Mouse (Mus musculus) embryonic facial prominence, embryonic 11.5 days (tissue): ENCODE results near the gene Npff. TPM values are rescaled to one million over a fixed set of nuclear protein-coding genes. Genes with fewer than 3 reads are reported as not detected.

Experiments used
- ATAC-seq: fragments of 200-750 bp; cut with Nextera tagmentation; replicated peaks from 2 replicates; pipeline ENCODE4 v1.8.0; 2017; ENCODE audit warnings: low read depth; ENCODE audit not compliant: insufficient number of reproducible peaks, low FRiP score, low TSS enrichment
- DNase-seq: peaks from one replicate; pipeline ENCODE4 v3.0.0-alpha.2; 2015; ENCODE audit warnings: low spot score
- H3K27ac ChIP-seq: fragments of 300-500 bp; sonication (generic); replicated peaks from 2 replicates; pipeline ENCODE4 v1.5.1; 2014; ENCODE audit warnings: mild to moderate bottlenecking, low read depth, low read length, control low read depth
- H3K27me3 ChIP-seq: fragments of 300-500 bp; sonication (generic); 2 replicates; pipeline ENCODE4 v1.6.1; 2014; ENCODE audit warnings: mild to moderate bottlenecking, low read length, moderate library complexity, mixed read lengths; ENCODE audit not compliant: control insufficient read depth, insufficient read depth
- H3K36me3 ChIP-seq: fragments of 300-500 bp; sonication (generic); replicated peaks from 2 replicates; pipeline ENCODE4 v1.6.1; 2014; ENCODE audit warnings: low read depth, mild to moderate bottlenecking, low read length, moderate library complexity, mixed read lengths; ENCODE audit not compliant: control insufficient read depth, insufficient read depth
- H3K4me1 ChIP-seq: fragments of 300-500 bp; sonication (generic); 2 replicates; pipeline ENCODE4 v1.6.1; 2014; ENCODE audit warnings: low read length, mixed read lengths; ENCODE audit not compliant: control insufficient read depth, insufficient read depth
- H3K4me2 ChIP-seq: fragments of 300-500 bp; sonication (generic); 2 replicates; pipeline ENCODE4 v1.6.1; 2014; ENCODE audit warnings: low read depth, mild to moderate bottlenecking, control low read depth, low read length, moderate library complexity
- H3K4me3 ChIP-seq: fragments of 300-500 bp; sonication (generic); 2 replicates; pipeline ENCODE4 v1.5.1; 2014; ENCODE audit warnings: low read depth, low read length, control low read depth
- H3K9ac ChIP-seq: fragments of 300-500 bp; sonication (generic); replicated peaks from 2 replicates; pipeline ENCODE4 v1.6.1; 2014; ENCODE audit warnings: mild to moderate bottlenecking, control low read depth, low read length
- H3K9me3 ChIP-seq: fragments of 300-500 bp; sonication (generic); replicated peaks from 2 replicates; pipeline ENCODE4 v1.6.1; 2016; ENCODE audit warnings: mild to moderate bottlenecking, low read length, inconsistent platforms, mixed read lengths; ENCODE audit not compliant: control insufficient read depth
- WGBS: fragments of 180-500 bp; shearing (Covaris S2); extraction: QIAGEN DNeasy Blood & Tissue Kit; methylation state at CpG from one replicate; pipeline ENCODE4 v1.1.7; 2014; 5-methylcytosine and 5-hydroxymethylcytosine counted together
- polyA plus RNA-seq: library from polyadenylated mRNA; unstranded; fragments of >200 nt; fragmentation: Nextera tagmentation; extraction: Ambion mirVana; gene quantifications from 2 replicates; pipeline ENCODE4 v1.2.1, GENCODE M21; 2014

Gene Npff
- polyA plus RNA-seq, 1 experiment from 2014 or later = 0.66 TPM

DNA sequence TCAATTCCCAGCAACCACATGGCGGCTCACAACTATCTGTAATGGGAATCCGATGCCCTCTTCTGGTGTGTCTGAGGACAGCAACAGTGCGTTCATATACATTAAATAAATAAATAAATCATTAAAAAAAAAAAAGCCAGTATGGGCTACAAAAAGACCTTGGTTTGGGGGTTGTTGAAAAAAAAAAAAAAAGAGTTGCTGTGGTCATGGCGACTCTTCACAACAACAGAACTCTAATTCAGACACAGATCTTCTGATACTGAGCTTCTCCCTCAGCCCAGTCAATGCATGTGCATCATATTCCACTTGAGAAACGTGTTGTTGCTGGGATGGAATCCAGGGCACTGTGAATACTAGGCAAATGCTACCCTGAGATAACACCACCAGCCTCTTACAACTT is 27.9 kb upstream of the Npff start:
- WGBS = 94% methylated on average over 5 of the region's 5 CpGs

GRCm38 (mm10) chr15:102547478-102547877 is 22.7 kb upstream of the Npff start:
- H3K4me2 ChIP-seq = no peak overlapping the region
- ATAC-seq (no peak), DNase-seq (no peak)
- no peaks in the 10 kb centered on the region for H3K27me3 ChIP-seq
- H3K4me1 ChIP-seq = no peaks in the 10 kb centered on the region
- H3K36me3 ChIP-seq = no peaks in the 10 kb centered on the region
- WGBS = 95% methylated on average over 3 of the region's 3 CpGs
- H3K4me3 ChIP-seq = no peak overlapping the region
- no peaks in the 10 kb centered on the region for H3K9me3 ChIP-seq
- H3K27ac ChIP-seq = no peak overlapping the region
- no peak overlapping the region for H3K9ac ChIP-seq

More for the DNA sequence above, 27.9 kb upstream of the Npff start:
- Histone ChIP-seq H3K27me3 (no peaks in the 10 kb centered on the region), H3K9me3 (no peaks in the 10 kb centered on the region), H3K27ac (no peak overlapping the region), H3K4me1 (no peaks in the 10 kb centered on the region), H3K4me2 (no peak overlapping the region), H3K36me3 (no peaks in the 10 kb centered on the region), H3K9ac (no peak overlapping the region), H3K4me3 (no peak overlapping the region)
- DNase-seq (no peak), ATAC-seq (no peak)

GRCm38 (mm10) chr15:102546677-102547427 is 22.1 kb upstream of the Npff start:
- Histone ChIP-seq H3K4me3 (no peak overlapping the region), H3K36me3 (no peaks in the 10 kb centered on the region), H3K27me3 (no peaks in the 10 kb centered on the region), H3K27ac (no peak overlapping the region), H3K9me3 (no peaks in the 10 kb centered on the region), H3K4me2 (no peak overlapping the region), H3K4me1 (no peaks in the 10 kb centered on the region), H3K9ac (no peak overlapping the region)
- 86% methylated on average over 3 of the region's 3 CpGs for WGBS
- DNase-seq = no peak
- ATAC-seq = no peak

DNA sequence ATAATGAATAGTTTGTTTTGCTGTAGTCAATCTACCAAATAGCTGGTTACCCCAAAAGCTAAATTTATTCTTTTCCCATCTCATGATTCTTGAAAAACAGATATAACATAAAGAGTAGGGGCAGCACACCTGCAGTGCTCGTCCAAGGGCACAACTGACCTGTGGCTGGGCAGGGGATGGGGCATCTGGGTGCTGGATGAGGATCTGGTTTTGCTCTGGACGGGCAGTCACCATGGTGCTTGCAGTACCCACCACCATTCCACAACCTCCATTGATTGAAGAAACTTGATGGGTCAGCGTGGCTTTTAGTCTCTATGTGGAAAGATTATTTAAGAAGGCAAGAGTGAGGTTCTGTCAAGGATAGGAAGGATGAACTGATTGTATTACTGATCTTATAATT is 21.5 kb upstream of the Npff start:
- H3K36me3 ChIP-seq = no peaks in the 10 kb centered on the region
- no peak for ATAC-seq
- H3K27me3 ChIP-seq = no peaks in the 10 kb centered on the region
- H3K4me1 ChIP-seq = no peaks in the 10 kb centered on the region
- no peak overlapping the region for H3K9ac ChIP-seq
- DNase-seq = no peak
- no peak overlapping the region for H3K4me2 ChIP-seq
- H3K9me3 ChIP-seq = no peaks in the 10 kb centered on the region
- 93% methylated on average over 3 of the region's 3 CpGs for WGBS
- H3K4me3 ChIP-seq = no peak overlapping the region
- H3K27ac ChIP-seq = no peak overlapping the region

GRCm38 (mm10) chr15:102544801-102545200 is 20.1 kb upstream of the Npff start:
- no peak for ATAC-seq
- H3K27ac ChIP-seq = no peak overlapping the region
- no peaks in the 10 kb centered on the region for H3K36me3 ChIP-seq
- WGBS = 91% methylated on average over 4 of the region's 4 CpGs
- H3K4me1 ChIP-seq = no peaks in the 10 kb centered on the region
- H3K4me3 ChIP-seq = no peak overlapping the region
- no peaks in the 10 kb centered on the region for H3K27me3 ChIP-seq
- H3K9me3 ChIP-seq = no peaks in the 10 kb centered on the region
- no peak overlapping the region for H3K4me2 ChIP-seq
- DNase-seq = no peak
- no peak overlapping the region for H3K9ac ChIP-seq

DNA sequence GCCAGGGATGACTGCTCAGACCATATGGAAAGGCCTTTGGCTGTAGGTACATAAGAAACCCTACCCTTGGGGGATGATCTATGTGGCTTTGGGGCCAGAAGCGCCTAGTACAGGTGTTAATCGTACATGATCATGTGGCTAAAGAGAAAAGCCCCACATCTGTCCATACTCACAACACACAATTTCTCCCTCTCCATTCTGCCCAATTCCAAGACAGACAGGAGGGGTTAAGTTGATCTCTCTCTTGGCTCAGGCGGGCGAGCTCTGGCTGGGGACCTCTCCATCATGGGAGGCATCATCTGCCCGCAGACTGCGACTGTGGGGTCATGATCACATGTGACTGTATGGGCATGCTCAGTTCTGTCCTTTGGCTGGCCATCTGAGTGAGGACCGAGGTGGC is 9.2 kb upstream of the Npff start:
- ATAC-seq = no peak
- no peak overlapping the region for H3K9ac ChIP-seq
- no peaks in the 10 kb centered on the region for H3K9me3 ChIP-seq
- H3K27ac ChIP-seq = no peak overlapping the region
- no peaks in the 10 kb centered on the region; the same call in 1 of the 2 replicates for H3K36me3 ChIP-seq
- WGBS = 93% methylated on average over 7 of the region's 7 CpGs
- H3K4me2 ChIP-seq = no peak overlapping the region
- H3K4me1 ChIP-seq = no peaks in the 10 kb centered on the region
- H3K27me3 ChIP-seq = no peaks in the 10 kb centered on the region
- no peak overlapping the region for H3K4me3 ChIP-seq
- no peak for DNase-seq

DNA sequence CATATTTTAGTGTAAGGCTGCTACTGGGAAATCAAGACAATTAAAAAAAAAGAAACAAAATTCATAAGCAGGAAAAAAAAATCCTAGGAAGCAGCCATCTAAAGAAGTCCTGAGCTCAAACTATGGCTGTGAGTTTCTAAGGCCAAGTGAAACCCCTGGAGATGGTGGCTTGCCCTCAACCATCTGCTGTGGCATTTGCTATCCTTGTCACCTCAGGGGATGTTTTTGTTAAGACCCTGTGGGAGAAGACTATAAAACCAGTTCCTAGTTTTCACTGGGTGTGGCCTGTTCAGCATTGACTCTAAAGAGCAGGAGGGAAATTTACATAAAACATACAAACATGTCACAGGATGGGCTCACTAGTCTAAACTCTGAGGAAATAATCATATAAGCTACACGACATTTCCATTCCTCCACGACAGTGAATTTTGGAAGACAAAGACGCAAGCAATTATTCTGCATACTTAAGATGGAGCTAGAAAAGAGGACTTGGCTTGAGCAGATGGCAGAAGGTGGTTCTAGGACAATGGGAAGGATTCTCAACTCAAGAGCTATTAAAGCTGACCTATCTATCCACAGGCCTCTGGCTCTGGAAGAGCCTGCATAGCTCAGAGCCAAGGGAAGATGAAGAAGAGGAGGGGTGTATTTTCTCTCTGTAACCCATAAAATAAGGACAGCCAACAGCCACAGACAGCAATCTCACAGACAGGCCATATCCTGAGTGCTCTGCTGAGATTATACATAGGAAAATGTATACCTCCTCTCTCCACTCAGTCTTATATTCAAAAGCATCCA is 7.6 kb upstream of the Npff start:
- no peak overlapping the region for H3K9ac ChIP-seq
- ATAC-seq (no peak), DNase-seq (no peak)
- no peak overlapping the region for H3K4me2 ChIP-seq
- H3K27ac ChIP-seq = no peak overlapping the region
- no peaks in the 10 kb centered on the region for H3K9me3 ChIP-seq
- no peaks in the 10 kb centered on the region for H3K4me1 ChIP-seq
- peaks cover 2% of the 10 kb centered on the region; the same call in 1 of the 2 replicates for H3K36me3 ChIP-seq
- 86% methylated on average over 3 of the region's 3 CpGs for WGBS
- H3K27me3 ChIP-seq = no peaks in the 10 kb centered on the region
- no peak overlapping the region for H3K4me3 ChIP-seq

DNA sequence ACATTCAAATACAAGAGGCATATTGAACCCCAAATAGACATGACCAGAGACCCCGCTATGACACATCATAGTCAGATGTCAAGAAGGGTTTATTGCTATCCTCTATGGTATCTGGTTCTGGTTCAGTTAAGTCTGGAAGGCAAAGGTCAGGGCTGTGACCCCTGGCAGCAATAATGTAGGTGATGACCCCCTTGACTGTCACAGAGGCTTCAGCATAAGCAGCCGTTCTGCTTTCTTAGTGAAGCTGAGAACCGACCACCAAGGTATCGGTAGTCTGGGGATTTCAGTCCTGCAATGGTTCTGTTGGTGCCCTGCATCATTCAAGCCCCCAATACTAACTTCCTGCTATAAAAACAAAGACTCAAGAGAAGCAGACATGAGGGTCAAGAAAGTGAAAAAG is 6.8 kb upstream of the Npff start:
- Histone ChIP-seq H3K9ac (no peak overlapping the region), H3K27me3 (no peaks in the 10 kb centered on the region), H3K27ac (no peak overlapping the region), H3K4me1 (no peaks in the 10 kb centered on the region), H3K9me3 (no peaks in the 10 kb centered on the region), H3K4me2 (no peak overlapping the region), H3K36me3 (peaks cover 2% of the 10 kb centered on the region; the same call in 1 of the 2 replicates), H3K4me3 (no peak overlapping the region)
- ATAC-seq = no peak
- 88% methylated on average over 4 of the region's 4 CpGs for WGBS
- no peak for DNase-seq
